Mouse (Mus musculus) urinary bladder, adult 2 months (tissue): ENCODE data around the gene Ccdc194. TPM values are rescaled to one million over a fixed set of nuclear protein-coding genes. Genes with fewer than 3 reads are reported as not detected.
"Not testable (repeated sequence)": the region's sequence is repeated elsewhere in the genome, so short reads cannot be mapped to it uniquely, and the experiment has no call there.

Source experiments
- DNase-seq: peaks from one replicate; pipeline ENCODE4 v3.0.0; 2022; ENCODE audit warnings: low spot score
- polyA plus RNA-seq: library from polyadenylated mRNA; depleted of rRNA; stranded (reverse); fragments of >200 nt; gene quantifications from 2 replicates; pipeline ENCODE4 v1.2.3, GENCODE M21; 2012

The Ccdc194 gene
- polyA plus RNA-seq, 1 experiment = 0.12 TPM

DNA sequence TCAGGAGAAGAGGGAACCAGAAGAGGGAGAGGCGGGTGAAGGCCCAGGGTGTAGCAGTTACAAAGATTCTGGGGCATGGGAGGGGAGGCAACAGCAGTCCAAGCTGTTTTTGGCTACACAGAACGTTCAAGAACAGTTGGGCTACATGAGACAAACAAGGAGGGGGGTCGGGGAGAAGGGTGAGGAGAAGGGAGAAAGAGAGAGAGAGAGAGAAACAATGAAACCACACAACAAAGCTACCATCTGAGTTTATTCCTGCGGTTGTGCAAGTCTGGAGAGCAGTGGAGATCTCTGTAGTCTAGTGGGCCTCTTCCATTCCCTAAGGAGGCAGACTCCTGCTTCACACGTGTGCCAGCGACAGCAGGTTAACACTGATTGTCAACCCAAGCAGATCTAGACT lies 28.5 kb upstream of the Ccdc194 start:
- no peak for DNase-seq

DNA sequence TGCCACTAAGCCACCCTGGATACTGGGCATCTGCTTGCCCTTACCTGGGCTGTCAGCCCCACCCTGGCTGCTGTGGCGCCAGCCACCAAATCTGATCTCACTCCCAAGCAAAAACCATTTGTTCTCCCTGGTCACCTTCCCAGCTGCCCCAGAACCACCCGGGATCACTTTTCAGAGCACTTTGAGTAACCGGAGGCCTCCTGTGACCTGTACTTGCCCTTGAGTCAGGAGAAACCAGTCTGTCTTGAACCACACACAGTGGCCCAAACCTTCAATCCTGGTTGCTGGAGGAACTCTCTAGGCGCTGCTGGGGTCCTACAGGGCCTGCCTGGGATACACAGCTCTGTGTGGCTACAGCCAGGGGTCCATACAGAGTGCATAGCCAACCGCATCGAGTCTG lies 27.3 kb upstream of the Ccdc194 start:
- no peak for DNase-seq

DNA sequence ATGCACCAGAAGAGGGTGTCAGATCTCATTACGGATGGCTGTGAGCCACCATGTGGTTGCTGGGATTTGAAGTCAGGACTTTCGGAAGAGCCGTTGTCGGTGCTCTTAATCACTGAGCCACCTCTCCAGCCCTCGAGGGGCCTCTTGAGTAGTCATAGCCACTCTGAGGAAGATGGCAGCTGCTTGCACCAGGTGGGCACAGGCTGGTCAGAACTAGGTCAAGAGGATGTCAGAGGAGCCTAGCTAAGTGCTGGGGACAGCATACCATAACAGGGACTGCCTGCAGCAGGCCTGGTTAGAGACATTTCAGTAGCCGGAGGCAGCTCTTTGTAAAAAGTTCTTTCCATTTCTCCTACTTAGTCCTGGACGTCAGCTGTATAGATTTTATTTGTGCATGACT lies 25.2 kb upstream of the Ccdc194 start:
- DNase-seq = no peak

GRCm38 (mm10) chr8:71547590-71547989 lies 22.1 kb upstream of the Ccdc194 start:
- no peak for DNase-seq

DNA sequence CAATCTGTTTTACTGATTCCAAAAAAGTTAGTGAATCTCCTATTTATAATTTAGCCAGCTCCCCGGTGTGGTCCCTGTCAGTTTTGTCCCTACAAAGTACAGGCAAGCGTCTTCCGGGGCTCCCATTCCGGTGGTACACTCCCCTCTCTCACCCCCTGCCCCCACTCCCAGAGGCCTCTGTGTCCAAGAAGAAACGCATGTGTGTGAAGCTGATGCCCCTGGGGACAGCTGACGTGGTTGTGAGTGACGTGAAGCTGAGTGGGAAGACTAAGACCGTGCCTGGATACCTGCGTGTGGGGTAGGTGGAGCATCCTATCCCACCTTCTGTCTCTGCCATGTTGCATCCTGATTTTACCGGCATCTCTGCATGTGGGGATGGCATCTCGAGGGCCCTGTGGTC lies 19.5 kb upstream of the Ccdc194 start:
- DNase-seq = no peak

- no peak for DNase-seq
Measured at GRCm38 (mm10) chr8:71543755-71544154, 18.2 kb upstream of the Ccdc194 start.

GRCm38 (mm10) chr8:71542632-71543343 lies 17.3 kb upstream of the Ccdc194 start, which contains the start of gene Mvb12a:
Mvb12a (plus strand) TSS chr8:71542922.
- DNase-seq = peak; percentile 73

DNA sequence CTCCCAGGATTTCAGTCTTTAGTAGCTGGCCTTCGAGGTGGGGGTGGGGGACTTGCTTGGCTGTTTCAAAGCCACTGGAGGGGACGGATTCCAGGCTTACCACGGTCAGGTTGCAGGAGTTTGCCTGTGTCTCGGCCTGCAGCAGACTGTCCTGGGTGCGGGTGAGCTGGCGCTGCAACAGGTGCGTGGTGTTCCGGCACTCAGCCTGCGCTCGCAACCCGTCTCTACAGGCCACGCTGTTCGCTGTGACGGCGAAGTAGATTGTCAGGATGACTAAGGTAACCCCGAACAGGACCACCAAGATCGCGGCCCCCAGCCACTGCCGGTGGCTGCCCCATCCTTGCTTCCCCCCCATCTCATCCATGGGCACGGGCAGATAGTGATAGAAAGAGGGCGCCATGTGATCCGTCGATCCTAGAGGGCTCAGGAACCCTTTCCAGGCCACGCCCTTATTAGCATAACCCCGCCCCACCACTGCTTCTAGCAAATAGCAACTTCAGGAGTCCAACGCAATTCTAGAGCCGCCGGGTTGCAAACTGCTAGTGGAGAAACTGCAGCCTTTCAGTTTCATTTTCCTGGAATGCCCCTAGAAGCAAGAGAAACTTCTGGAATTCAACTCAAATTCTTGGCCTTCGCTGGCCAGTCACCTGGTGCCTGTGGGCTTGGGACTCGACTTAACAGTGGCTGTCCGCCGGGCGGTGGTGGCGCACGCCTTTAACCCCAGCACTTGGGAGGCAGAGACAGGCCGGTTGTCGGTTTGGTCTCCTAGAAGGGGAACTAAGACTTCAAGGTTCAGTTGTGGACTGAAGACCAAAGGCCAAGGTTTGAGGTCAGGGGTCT lies 11.7 kb upstream of the Ccdc194 start, which contains the start of gene Bst2:
Gene Bst2 (minus strand): TSS at position 429 of the 840 bp plus-strand sequence.
- peak; percentile 57 for DNase-seq

DNA sequence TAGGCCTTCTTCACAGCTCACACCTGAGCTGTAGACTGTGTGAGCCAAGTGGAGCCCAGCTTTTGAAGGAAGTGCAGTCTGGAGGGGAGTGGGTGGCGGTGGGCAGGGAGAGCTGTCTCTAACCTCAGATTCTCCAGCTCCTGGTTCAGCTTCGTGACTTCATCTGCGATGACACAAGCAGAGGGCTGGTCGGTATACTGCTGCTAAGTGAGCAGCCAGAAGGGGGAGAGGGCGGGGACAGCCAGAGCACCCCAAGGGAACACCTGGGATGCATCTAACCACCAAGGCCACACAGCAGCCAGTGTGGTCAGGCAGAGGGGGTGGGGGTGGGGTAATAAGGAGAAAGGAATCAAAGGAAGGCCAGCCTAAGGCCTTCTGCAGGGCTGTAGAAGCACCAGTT lies 10.2 kb upstream of the Ccdc194 start:
- DNase-seq = no peak

DNA sequence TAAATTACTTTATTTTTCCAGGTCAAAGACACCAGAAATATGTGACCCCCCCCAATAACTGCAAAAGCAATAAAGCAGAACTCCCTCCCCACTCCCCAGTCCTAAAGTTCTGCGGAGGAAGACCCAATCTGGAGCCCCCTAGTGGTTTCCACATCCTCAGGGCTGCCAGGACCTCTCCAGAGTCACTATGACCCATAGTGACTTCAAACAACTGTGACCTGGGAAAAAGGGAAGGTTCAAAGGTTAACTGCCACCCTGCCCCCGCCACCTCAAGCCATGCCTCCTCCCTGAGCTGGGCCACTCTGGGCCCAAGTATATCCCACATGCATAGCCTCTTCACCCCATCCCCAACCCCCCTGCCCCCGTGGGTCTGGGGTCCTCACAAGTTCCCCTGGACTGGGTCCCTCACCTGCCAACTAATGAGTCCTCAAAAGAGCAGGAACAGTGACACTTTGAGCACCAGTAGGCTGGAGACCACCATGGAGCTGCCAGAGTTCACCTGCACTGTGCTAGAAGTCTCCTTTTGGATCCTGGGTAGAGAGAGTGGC lies 8.8 kb upstream of the Ccdc194 start:
- DNase-seq = no peak

GRCm38 (mm10) chr8:71530735-71531467 lies 5.4 kb upstream of the Ccdc194 start:
- DNase-seq = not testable (repeated sequence)

DNA sequence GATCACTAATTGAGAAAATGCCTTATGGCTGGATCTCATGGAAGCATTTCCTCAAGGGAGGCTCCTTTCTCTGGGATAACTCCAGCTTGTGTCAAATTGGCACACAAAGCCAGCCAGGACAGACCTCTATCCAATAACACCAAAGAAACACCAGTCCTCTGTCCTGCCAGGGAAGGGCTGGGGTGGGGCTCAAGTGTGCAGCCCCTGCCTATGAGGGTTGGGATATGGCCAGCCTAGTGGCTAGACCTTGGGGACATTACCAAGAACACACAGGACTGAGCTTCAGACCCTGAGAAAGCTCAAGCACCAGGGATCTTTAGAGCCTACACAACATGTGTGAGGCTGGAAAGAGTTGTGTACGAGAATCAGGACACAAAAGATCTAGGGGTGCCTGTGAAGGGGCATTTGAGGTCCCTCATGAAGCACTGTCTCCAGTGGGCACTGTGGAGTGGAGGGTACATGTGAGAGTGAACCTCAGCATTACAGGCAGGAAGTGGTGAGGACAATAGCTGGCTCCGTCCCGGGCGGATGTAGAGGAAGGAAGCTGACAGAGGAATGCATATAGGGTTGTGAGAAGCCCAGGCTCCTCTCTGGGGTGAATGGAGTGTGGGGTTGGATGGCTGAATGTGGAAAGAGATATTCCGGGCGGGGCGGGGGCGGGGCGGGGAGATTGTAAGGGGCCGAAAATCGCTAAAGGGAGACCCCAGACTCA lies 3.0 kb upstream of the Ccdc194 start:
- DNase-seq = no peak

- DNase-seq = no peak
Measured at GRCm38 (mm10) chr8:71527162-71527870, 1.8 kb upstream of the Ccdc194 start.

DNA sequence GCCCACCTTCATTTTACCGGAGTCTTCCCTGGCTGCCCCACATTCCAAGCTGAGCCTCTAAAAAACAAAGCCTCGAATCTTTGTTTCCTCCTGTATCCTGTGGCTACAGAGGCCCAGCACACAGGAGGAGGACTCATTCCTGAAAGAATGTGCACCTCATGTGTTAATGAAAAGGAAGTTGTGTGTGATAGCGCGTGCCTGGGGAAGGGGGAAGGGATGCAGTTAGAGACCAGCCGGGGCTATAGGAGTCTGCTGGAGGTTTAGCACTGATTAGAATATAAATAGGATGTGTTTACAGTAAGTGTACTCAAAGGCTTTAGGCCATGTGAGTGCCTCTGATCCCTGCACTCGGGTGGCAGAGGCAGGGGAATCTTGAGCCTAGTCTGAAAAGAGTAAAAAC lies 761 bp upstream of the Ccdc194 start:
- DNase-seq = no peak

GRCm38 (mm10) chr8:71521634-71522033 lies 3.9 kb downstream of the Ccdc194 start:
- DNase-seq = peak; percentile 91

GRCm38 (mm10) chr8:71519037-71519825 lies 6.3 kb downstream of the Ccdc194 start:
- DNase-seq = not testable (repeated sequence)

GRCm38 (mm10) chr8:71516786-71517185 lies 8.7 kb downstream of the Ccdc194 start:
- no peak for DNase-seq

- no peak for DNase-seq
Measured at GRCm38 (mm10) chr8:71515043-71515442, 10.5 kb downstream of the Ccdc194 start.

DNA sequence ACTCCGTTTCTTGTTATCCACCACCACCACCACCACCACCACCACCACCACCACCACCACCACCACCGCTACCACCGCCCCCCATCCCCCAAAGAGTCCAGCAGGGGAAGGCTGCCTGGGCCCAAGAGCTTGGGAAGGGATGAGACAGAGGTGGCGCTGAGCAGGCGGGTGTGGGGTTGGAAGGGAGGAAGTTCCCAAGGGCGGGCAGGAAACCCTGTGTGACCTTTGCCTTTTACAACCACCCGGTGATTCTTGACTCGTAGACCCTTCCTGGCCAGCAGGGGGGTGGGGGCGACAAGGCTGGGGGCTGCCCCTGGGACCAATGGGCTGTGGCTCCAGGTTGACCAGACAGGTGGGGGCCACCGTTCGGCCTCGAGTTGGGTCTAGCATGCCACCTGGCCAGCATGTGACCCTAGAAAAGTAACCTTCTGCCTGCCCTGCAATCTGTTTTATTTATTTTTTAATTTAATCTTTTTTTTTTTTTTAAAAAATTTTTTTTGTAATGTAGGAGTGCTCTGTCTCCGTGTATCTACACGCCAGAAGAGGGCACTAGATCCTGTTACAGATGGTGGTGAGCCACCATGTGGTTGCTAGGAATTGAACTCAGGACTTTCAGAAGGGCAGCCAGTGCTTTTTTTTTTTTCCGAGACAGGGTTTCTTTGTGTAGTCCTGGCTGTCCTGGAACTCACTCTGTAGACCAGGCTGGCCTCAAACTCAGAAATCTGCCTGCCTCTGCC lies 12.3 kb downstream of the Ccdc194 start:
- no peak for DNase-seq
